Mouse (Mus musculus) lung, adult 2 months (tissue): ENCODE results near the gene Cebpb.

Experiments used
- CTCF ChIP-seq: fragments of 200-500 bp; IDR thresholded peaks from 2 replicates; pipeline ENCODE4 v1.5.1; 2011; ENCODE audit warnings: mild to moderate bottlenecking, low read length, control low read depth; ENCODE audit not compliant: insufficient read depth
- POLR2A ChIP-seq: fragments of 200-500 bp; IDR thresholded peaks from 2 replicates; pipeline ENCODE4 v1.6.1; 2011; ENCODE audit warnings: low read depth, mild to moderate bottlenecking, control low read depth, low read length, borderline replicate concordance; ENCODE audit errors: extremely low read depth

- TF ChIP-seq POLR2A (no peak), CTCF (no peak)
Measured at GRCm38 (mm10) chr2:167657973-167658372, 30.7 kb upstream of the Cebpb start.
